18 mouse cellular contexts compared by ENCODE assay signal in genomic region chr14:22377148-22377547, GRCm38 (mm10).
A peak's percentile ranks its signal among the peaks of the same experiment; 100 is the strongest.
DNase-seq lines count a peak whose midpoint lies in the region; ATAC-seq lines count a peak whose summit lies in the region.
"Had no signal": no experiment of that assay in that cellular context is flagged by ENCODE, and none has a peak within 500 bp of the region (broad histone marks: within the 10 kb centered on the region; RNA-seq: fewer than 3 reads in every experiment).

No protein-coding gene starts in this region.

- H3K27ac ChIP-seq in heart, embryonic 10.5 days: no peak overlapping the region
- H3K27ac ChIP-seq: embryonic facial prominence, embryonic 10.5 days; embryonic facial prominence, embryonic 12.5 days; forebrain, embryonic 13.5 days; forebrain, embryonic 15.5 days had no signal

- no peak overlapping the region for H3K4me3 ChIP-seq in heart, embryonic 10.5 days
- H3K4me3 ChIP-seq: embryonic facial prominence, embryonic 10.5 days; embryonic facial prominence, embryonic 12.5 days; forebrain, embryonic 13.5 days; forebrain, embryonic 15.5 days had no signal

- no peaks in the 10 kb centered on the region; the same call in 1 of the 2 replicates for H3K27me3 ChIP-seq in heart, embryonic 10.5 days (ENCODE audit: insufficient read depth, poor library complexity, severe bottlenecking)
- H3K27me3 ChIP-seq: embryonic facial prominence, embryonic 12.5 days; forebrain, embryonic 15.5 days had no signal

- H3K9me3 ChIP-seq in heart, embryonic 10.5 days: no peaks in the 10 kb centered on the region
- H3K9me3 ChIP-seq: embryonic facial prominence, embryonic 10.5 days; embryonic facial prominence, embryonic 12.5 days; forebrain, embryonic 13.5 days; forebrain, embryonic 15.5 days had no signal

- ATAC-seq in megakaryocyte, adult 5-6 weeks (ENCODE audit: poor library complexity, severe bottlenecking): peak; percentile 51
- ATAC-seq: forebrain, embryonic 13.5 days; forebrain, embryonic 15.5 days; forebrain, postnatal 0 days had no signal

- 89% methylated on average over 1 of the region's 1 CpGs for WGBS in heart, embryonic 10.5 days

- peak; percentile 24 for DNase-seq in heart, adult 11 months
- no peak for DNase-seq in heart, embryonic 10.5 days (ENCODE audit: low spot score)
- DNase-seq in lung, adult 18-20 months: no peak
- no peak for DNase-seq in retina, embryonic 14.5 days (ENCODE audit: low spot score)
- DNase-seq: adrenal gland, adult 2 months; adrenal gland, postnatal 10 days; adrenal gland, postnatal 25 days; cerebellum, adult 11 months; cerebellum, adult 18-20 months; cerebellum, adult 8-10 months; cerebellum, adult 9-11 months; cerebellum, postnatal 25 days; forebrain, postnatal 0 days had no signal

- no peaks in the 10 kb centered on the region for H3K4me1 ChIP-seq in heart, embryonic 10.5 days
- H3K4me1 ChIP-seq: forebrain, embryonic 13.5 days had no signal

- H3K36me3 ChIP-seq in heart, embryonic 10.5 days: no peaks in the 10 kb centered on the region
- H3K36me3 ChIP-seq: embryonic facial prominence, embryonic 10.5 days; embryonic facial prominence, embryonic 12.5 days; forebrain, embryonic 15.5 days had no signal
